Mouse (Mus musculus) 3T3-L1 (cell line): ENCODE measurements around the gene Klhl5.

Source experiments
- DNase-seq: peaks from one replicate; pipeline ENCODE4 v3.0.0-alpha.2; 2015; ENCODE audit warnings: low read depth, low spot score

The Klhl5 gene

DNA sequence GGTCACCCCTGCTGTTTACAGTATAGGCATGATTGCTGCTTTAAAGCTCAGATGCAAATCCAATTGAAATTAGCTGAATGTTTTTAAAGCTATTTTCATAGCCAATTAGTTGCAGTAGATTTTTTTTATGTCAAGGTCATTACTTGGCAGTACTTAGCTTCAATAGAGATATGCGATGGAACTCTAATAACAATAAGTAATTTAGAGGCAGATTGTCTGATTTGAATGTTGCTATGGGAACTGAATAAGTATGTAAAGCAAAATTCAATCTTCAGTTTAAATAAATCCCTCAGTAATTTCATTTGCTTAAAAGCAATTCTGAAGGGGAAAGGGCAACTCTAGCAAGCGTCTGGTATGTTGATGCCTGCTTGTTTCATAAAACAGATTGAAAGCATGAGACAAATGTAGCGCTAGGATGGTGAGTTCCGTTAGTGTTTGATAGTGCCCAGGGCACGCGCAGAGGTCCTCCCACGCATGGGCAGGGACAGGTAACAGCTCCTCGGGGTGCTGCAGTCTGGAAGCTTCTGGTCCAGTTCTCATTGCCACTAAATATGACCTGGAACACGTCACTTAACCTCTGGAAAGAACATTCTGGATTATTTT, 38.3 kb downstream of the Klhl5 start:
- DNase-seq: no peak

- no peak for DNase-seq
These were observed 39.4 kb downstream of the Klhl5 start for GRCm38 (mm10) chr5:65146749-65147148.

DNA sequence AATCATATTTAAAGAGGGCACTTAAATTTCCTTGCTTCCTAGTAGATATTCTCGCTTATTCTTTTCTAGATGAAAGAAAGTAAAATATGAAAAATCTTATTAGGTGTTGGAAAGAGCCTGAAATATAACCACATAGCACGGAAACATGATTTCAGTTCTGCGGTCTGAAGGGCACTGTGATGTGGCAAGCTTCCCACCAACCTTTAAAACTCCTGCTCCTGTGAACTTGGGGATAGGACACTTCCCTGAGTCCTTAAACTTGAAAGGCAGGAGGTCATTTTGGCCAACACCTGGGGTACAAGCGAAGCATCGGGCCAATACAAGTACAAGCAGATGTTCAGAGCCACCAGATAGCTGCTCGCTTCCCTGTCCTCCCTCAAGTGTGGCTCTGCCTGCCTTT, 42.4 kb downstream of the Klhl5 start:
- DNase-seq: no peak

- DNase-seq: no peak
These were observed 43.1 kb downstream of the Klhl5 start for GRCm38 (mm10) chr5:65150376-65150955.

DNA sequence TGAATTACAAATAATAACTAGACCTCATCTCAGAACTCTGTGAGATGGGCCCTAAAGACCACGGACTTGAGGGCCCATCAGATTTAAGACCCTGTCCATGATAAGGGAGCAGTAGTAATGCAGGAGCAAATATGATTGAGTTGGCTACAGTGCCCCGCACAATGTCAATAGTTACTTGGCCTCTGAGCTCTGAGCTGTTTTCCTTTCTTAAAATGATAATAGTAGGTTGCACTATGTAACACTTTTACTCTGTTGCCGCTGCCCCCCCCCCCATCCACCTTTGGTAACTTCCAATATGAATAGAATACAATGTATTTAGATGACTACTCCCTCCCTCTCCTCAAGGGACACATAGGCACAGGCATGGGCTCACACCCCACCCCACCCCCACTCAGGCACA, 43.9 kb downstream of the Klhl5 start:
- DNase-seq: no peak

DNA sequence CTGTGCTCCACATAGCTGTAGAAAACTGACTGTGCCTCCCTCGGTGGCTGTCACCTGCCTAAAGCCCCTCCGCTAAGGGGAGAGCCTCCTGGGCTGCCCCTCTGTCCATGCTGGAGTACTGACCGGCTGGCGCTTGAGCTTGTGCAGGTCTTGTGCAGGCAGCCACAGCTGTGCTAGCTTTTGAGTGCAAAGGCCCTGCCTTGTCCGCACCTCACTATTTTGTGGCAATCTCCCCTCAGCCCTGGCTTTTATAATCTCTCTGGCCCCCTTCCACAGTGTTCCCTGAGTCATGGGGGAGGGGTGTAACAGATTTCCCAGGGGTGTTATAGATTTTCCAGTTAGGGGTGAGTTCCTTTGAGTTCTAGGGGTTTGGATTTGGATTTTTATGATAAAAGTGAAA, 44.4 kb downstream of the Klhl5 start:
- no peak for DNase-seq

DNA sequence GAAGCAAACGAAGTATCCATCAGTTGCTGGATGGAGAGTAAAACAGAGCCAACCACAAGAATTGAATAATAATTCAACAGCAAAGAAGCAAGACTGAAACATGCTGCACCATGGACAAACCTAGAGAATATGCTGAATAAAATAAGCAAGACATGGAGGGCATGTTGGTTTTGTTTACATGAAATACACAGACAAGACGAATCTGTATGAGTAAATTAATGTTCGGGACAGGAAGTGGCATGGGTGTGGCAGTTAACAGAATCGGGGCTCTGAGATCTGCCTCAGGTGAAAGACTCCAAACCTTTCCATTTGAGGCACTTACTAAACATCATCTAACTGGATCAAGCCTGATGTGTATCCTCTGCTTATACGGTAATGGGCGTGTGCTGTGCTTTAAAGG, 46.9 kb downstream of the Klhl5 start:
- no peak for DNase-seq

GRCm38 (mm10) chr5:65156853-65157252, 49.5 kb downstream of the Klhl5 start:
- DNase-seq: peak; percentile 56

DNA sequence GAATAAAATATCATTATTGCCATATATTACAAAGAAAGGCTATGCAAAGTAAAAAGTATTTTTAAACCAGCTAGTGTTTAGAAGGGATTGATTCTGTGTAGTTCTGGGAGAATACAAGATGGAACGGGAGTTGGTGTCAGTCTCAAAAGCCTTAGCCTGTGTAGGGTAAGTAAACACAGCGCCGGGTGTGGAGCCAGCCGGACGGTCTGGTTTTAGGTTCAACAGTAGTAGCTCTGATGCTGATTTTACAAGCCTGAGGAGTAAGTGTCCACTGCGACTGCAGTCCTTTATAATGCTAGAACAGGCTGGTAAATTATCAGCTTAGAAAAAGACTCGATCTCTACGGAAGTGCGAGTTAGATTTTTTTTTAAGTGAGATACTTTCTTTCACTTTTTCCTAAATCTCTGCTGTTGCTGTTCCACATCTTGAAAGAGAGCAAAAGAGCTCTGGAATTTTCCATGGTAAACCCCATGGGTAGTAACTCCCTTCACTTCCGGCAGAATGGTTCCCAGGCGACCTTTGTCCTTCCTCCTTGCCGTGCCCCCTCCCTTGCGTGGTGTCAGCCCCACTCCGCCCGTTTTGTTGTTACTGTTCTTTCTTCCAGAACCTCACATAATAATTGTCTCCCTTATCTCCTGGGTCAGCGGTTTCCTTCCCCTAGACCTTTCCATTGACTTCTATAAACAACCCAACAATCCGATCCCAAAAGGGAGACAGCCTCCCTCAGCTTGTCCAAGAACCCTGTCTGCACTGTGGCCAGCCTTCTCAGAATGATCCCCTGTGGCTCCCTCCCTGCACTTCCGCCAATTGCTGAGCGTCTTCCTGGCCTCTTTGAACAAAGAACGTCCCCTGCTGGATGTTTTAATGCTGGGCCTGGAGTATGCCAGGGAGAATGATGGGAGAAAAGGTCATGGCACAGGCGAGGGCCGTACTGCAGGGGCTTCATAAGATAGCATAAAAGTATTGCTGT, 50.4 kb downstream of the Klhl5 start:
- no peak for DNase-seq

GRCm38 (mm10) chr5:65158696-65159305, 51.5 kb downstream of the Klhl5 start:
- DNase-seq: no peak

DNA sequence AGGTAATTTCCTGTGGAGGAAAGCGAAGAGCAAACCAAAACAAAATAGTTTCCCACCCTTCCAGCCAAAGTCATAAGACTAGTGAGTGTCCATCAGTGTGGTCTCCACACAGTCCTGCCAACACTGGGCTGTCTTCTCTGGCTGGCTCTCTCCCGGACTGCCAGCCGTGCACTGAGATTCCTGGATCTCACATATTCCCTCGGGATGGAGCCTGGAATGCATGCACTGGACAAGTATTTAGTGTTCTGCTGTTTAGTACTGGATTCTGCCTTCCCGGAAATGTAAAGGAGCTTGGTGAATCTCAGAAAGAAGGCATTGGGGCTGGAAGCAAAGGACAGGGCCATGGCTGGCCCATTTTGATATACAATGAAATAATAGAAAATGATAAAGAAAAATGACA, 55.7 kb downstream of the Klhl5 start:
- DNase-seq: no peak

GRCm38 (mm10) chr5:65163489-65164092, 56.3 kb downstream of the Klhl5 start:
- no peak for DNase-seq

- no peak for DNase-seq
These were observed 62.9 kb downstream of the Klhl5 start for GRCm38 (mm10) chr5:65170206-65170605.

GRCm38 (mm10) chr5:65175035-65175917, 67.9 kb downstream of the Klhl5 start:
- DNase-seq: no peak

DNA sequence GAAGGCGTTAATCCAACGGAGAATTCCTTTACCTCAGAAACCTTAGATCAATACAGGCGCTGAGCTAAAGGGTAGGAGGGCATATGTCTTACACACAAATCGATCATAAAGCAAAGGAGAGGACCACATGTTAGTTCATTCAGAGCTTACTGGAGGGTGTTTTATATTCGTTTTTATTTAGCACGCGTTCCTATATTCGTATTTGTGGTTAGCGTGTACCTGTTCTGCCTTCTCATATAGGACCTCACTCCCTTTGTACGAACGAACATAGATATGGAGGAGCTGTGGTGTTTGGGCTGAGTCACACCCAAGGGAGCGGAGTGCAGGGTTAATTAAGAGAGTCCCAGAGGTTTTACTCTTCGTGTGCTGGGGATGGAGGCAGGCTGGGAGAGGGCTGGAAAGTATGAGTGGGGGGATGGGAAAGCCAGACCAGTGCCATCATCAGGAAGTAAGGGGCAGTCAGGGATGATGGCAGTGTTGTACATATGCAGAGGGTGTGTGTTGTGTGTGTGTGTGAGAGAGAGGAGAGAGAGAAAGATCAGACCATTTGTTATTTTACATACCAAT, 68.7 kb downstream of the Klhl5 start:
- DNase-seq: no peak

GRCm38 (mm10) chr5:65177026-65177514, 69.7 kb downstream of the Klhl5 start:
- DNase-seq: no peak

DNA sequence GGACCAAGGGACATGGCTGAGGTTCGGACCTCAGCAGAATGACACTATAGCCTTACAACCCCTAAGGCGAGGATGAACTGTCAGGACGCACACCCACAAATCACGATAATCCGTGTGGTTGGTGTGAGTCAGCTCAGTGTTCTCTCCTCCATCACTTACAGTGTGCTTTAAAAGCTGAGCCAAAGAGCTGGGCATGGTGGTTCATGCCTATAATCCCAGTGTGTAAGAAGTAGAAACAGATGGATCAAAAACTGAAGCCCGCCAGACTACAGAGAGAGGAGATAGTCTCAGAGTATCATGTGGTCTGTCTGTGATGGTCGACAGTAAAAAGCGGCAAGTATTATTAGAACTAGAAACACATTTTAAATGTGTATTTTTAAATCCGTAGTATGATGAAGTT, 71.1 kb downstream of the Klhl5 start:
- no peak for DNase-seq

- DNase-seq: no peak
These were observed 73.9 kb downstream of the Klhl5 start for GRCm38 (mm10) chr5:65181160-65181793.

DNA sequence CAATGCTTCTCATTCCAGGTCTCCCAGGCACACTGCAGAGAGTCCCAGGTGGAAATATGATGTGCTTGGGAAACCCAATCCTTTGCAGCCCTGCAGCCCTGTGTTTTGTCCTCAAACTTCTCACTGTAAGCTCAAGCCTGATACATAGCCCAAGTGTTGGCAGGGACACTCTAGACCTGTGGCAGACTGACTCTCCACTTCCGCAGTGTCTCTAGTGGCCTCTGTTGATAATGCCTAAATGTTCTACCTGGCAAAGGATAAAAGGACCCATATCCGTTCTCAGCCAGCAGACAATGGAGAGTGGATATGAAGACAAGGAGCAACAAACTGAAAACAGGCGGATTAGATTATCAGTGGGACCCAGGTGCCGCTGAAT, 74.4 kb downstream of the Klhl5 start:
- no peak for DNase-seq

DNA sequence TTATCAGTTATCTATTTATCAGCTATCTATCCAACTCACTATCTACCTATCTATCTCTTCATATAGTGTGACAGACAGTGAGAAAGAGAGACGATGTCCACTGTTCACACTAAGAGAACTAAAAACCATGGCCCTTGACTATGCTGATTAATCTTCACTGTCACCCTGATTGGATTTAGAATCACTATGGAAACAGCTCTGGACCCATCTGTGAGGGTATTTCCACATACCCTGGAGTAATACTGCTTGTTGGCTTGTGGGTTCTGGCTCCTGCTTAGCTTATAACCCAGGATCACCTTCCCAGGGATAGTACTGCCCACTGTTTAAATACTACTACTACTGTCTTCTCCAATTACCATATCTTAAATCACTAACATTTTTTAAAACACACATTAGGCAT, 74.9 kb downstream of the Klhl5 start:
- DNase-seq: no peak
